In the genomic region with DNA sequence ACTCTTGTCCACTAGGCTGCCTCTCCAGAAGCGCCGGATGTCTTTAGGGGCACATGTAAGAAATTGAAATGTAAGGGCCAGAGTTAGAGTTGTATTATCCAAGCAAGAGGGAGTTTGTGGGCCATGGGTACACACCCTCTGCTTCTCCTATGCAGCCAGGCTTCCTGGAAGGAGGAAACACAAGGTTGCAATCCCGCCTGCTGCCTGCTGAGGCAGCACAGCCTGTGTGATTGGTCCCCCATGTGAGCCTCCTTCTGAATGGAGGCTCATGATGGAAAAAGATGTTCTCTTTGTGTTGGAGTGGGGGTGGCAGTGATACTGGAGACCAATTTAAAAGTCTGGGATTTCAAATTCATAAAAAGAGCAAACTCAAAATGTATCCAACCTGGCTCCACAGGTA, we compare ENCODE assay signal across 8 mouse cellular contexts. TPM values are rescaled to one million over a fixed set of nuclear protein-coding genes. Genes with fewer than 3 reads are reported as not detected.
DNase-seq lines count a peak whose midpoint lies in the region; ATAC-seq lines count a peak whose summit lies in the region.

No protein-coding gene starts in this region.

- no peak overlapping the region for H3K4me3 ChIP-seq in limb, embryonic 11.5 days (ENCODE audit: low read depth, low read length)
- H3K4me3 ChIP-seq in limb, embryonic 10.5 days: no peak overlapping the region
- H3K4me3 ChIP-seq in forebrain, embryonic 13.5 days: no peak overlapping the region

- H3K27ac ChIP-seq in limb, embryonic 11.5 days (replicated peaks; ENCODE audit: low read depth, low read length): no peak overlapping the region
- no peak overlapping the region for H3K27ac ChIP-seq in limb, embryonic 10.5 days
- H3K27ac ChIP-seq in forebrain, embryonic 13.5 days: no peak overlapping the region

- WGBS in limb, embryonic 11.5 days: 70% methylated on average over 3 of the region's 3 CpGs
- WGBS in limb, embryonic 10.5 days: 74% methylated on average over 3 of the region's 3 CpGs
- WGBS in forebrain, embryonic 13.5 days: 68% methylated on average over 3 of the region's 3 CpGs

- no peaks in the 10 kb centered on the region for H3K4me1 ChIP-seq in limb, embryonic 11.5 days (ENCODE audit: control insufficient read depth, insufficient read depth, low read length)
- peaks cover 4% of the 10 kb centered on the region for H3K4me1 ChIP-seq in limb, embryonic 10.5 days
- H3K4me1 ChIP-seq in forebrain, embryonic 13.5 days: peaks cover 12% of the 10 kb centered on the region

- H3K36me3 ChIP-seq in limb, embryonic 11.5 days (ENCODE audit: control insufficient read depth, insufficient read depth, low read length): no peaks in the 10 kb centered on the region
- no peaks in the 10 kb centered on the region for H3K36me3 ChIP-seq in limb, embryonic 10.5 days
- H3K36me3 ChIP-seq in forebrain, embryonic 13.5 days (ENCODE audit: poor library complexity, severe bottlenecking): no peaks in the 10 kb centered on the region

- no peak overlapping the region for H3K9ac ChIP-seq in limb, embryonic 11.5 days (ENCODE audit: low read length)
- no peak overlapping the region for H3K9ac ChIP-seq in forebrain, embryonic 13.5 days

- no peak for ATAC-seq in limb, embryonic 11.5 days (ENCODE audit: insufficient number of reproducible peaks, low FRiP score, low TSS enrichment, low read depth)
- ATAC-seq in forebrain, embryonic 13.5 days: 0 out of 2 replicates have a peak, but pooled peaks have one; percentile 13

- H3K27me3 ChIP-seq in limb, embryonic 11.5 days (ENCODE audit: control insufficient read depth, insufficient read depth, low read length): no peaks in the 10 kb centered on the region
- H3K27me3 ChIP-seq in limb, embryonic 10.5 days (ENCODE audit: low read depth, poor library complexity, severe bottlenecking): no peaks in the 10 kb centered on the region
- H3K27me3 ChIP-seq in forebrain, embryonic 13.5 days: no peaks in the 10 kb centered on the region

- peak; percentile 44 for DNase-seq in adrenal gland, postnatal 10 days
- DNase-seq in adrenal gland, adult 2 months: no peak
- DNase-seq in limb, embryonic 11.5 days (ENCODE audit: low spot score): peak; percentile 49
- DNase-seq in limb, embryonic 10.5 days (ENCODE audit: low spot score): no peak
- DNase-seq in lung, postnatal 4 days: peak; percentile 48 to 64
- no peak for DNase-seq in ovary, postnatal 36 days (ENCODE audit: low spot score)
- DNase-seq in urinary bladder, postnatal 36 days (ENCODE audit: low spot score in 2 of 2): no peak

- H3K4me2 ChIP-seq in limb, embryonic 11.5 days (ENCODE audit: low read depth, severe bottlenecking): no peak overlapping the region
- H3K4me2 ChIP-seq in forebrain, embryonic 13.5 days: no peak overlapping the region

- no peaks in the 10 kb centered on the region for H3K9me3 ChIP-seq in limb, embryonic 11.5 days (ENCODE audit: control insufficient read depth, low read length)
- H3K9me3 ChIP-seq in limb, embryonic 10.5 days (replicated peaks): no peaks in the 10 kb centered on the region
- H3K9me3 ChIP-seq in forebrain, embryonic 13.5 days (replicated peaks): no peaks in the 10 kb centered on the region

RNA-seq across cellular contexts. Expression of gene Ccn1, which starts 22.0 kb away (rescaled TPM):
- 10 to 100 TPM; 18.6 to 47.5 TPM for total RNA-seq in adrenal gland, postnatal 10 days (2021)
- 10 to 100 TPM; 13.5 to 24.3 TPM for total RNA-seq in adrenal gland, adult 2 months (2021)
- 12.4 and 14.7 TPM in 2 replicates for polyA plus RNA-seq in adrenal gland, adult 2 months (2012; rRNA removed)
- polyA plus RNA-seq in limb, embryonic 11.5 days (2014; fragmentation: Nextera tagmentation; extraction: Ambion mirVana): 26.4 and 29.8 TPM in 2 replicates
- polyA plus RNA-seq in limb, embryonic 10.5 days (2016; fragmentation: Nextera tagmentation; extraction: Ambion mirVana): 27.0 and 33.3 TPM in 2 replicates
- polyA plus RNA-seq in forebrain, embryonic 13.5 days (2015; fragmentation: Nextera tagmentation; extraction: Ambion mirVana): 32.9 and 35.6 TPM in 2 replicates

RNA-seq across cellular contexts. Expression of gene Znhit6, which starts 51.8 kb away (rescaled TPM):
- 10 to 100 TPM; 14.1 to 18.8 TPM for total RNA-seq in adrenal gland, postnatal 10 days (2021)
- 10 to 100 TPM; 15.0 to 16.0 TPM for total RNA-seq in adrenal gland, adult 2 months (2021)
- 0.39 and 0.58 TPM in 2 replicates for polyA plus RNA-seq in adrenal gland, adult 2 months (2012; rRNA removed)
- 38.3 and 45.3 TPM in 2 replicates for polyA plus RNA-seq in limb, embryonic 11.5 days (2014; fragmentation: Nextera tagmentation; extraction: Ambion mirVana)
- polyA plus RNA-seq in limb, embryonic 10.5 days (2016; fragmentation: Nextera tagmentation; extraction: Ambion mirVana): 43.9 and 44.0 TPM in 2 replicates
- polyA plus RNA-seq in forebrain, embryonic 13.5 days (2015; fragmentation: Nextera tagmentation; extraction: Ambion mirVana): 34.9 and 37.1 TPM in 2 replicates

Comparison
In these comparisons a context has a peak if more than half of its experiments do, and no peak if none do; other contexts are left out.
1. DNase-seq: peak in adrenal gland, postnatal 10 days (single experiment), limb, embryonic 11.5 days (single experiment) and lung, postnatal 4 days (2 of 2); none in adrenal gland, adult 2 months (single experiment), limb, embryonic 10.5 days (single experiment), ovary, postnatal 36 days (single experiment) and urinary bladder, postnatal 36 days (0 of 2).
2. RNA of gene Znhit6, which starts 51.8 kb away (polyA plus RNA-seq): 43.9 to 44.0 TPM in limb, embryonic 10.5 days, 38.3 to 45.3 TPM in limb, embryonic 11.5 days and 34.9 to 37.1 TPM in forebrain, embryonic 13.5 days; 0.39 to 0.58 TPM in adrenal gland, adult 2 months; every median in the first group is over 10 times any median in the second.